Mouse (Mus musculus) urinary bladder, postnatal 4 days (tissue): ENCODE measurements around the gene Ift140.
A peak's percentile ranks its signal among the peaks of the same experiment; 100 is the strongest.

Experiments
- DNase-seq, 2 experiments: peaks; one replicate each; pipeline ENCODE4 v3.0.0; 2021 to 2022; ENCODE audit warnings: low spot score in 2 of 2

Gene Ift140

GRCm38 (mm10) chr17:25076906-25077305 is 61.0 kb downstream of the Ift140 start:
- DNase-seq, result no peak

DNA sequence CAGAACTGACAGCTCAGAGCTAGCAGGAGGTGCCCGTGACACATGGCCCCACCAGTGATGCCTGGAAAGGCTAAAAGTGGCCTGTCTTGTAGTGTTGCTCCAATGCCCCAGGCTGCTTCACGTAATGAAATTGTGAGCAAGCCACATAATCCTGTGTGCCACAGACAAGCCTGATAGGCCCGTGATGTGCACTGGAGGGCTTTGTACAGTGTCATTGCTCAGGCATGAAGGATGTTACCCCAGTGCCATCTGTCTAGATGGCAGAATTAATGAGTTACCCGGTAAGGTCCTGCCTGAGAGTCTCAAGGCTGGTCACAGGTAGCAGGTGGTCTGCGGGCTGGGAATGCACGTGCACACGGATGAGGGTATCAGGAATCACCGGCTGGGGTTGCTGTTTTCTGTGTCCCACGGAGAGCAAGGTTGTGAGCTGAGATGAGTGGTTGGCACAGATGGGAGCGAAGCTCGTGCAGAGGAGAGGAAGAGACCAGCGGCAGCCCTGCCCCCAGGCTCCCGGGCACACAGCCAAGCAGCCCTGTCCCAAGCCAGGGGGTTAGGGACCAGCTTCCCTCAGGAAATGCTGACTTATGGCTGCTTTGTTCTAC is 62.0 kb downstream of the Ift140 start:
- peak; percentile 58 to 74 for DNase-seq

GRCm38 (mm10) chr17:25080210-25080609 is 64.3 kb downstream of the Ift140 start:
- DNase-seq, result no peak

GRCm38 (mm10) chr17:25080960-25081381 is 65.1 kb downstream of the Ift140 start:
- DNase-seq, result peak in 1 of 2 experiments; percentile 47

DNA sequence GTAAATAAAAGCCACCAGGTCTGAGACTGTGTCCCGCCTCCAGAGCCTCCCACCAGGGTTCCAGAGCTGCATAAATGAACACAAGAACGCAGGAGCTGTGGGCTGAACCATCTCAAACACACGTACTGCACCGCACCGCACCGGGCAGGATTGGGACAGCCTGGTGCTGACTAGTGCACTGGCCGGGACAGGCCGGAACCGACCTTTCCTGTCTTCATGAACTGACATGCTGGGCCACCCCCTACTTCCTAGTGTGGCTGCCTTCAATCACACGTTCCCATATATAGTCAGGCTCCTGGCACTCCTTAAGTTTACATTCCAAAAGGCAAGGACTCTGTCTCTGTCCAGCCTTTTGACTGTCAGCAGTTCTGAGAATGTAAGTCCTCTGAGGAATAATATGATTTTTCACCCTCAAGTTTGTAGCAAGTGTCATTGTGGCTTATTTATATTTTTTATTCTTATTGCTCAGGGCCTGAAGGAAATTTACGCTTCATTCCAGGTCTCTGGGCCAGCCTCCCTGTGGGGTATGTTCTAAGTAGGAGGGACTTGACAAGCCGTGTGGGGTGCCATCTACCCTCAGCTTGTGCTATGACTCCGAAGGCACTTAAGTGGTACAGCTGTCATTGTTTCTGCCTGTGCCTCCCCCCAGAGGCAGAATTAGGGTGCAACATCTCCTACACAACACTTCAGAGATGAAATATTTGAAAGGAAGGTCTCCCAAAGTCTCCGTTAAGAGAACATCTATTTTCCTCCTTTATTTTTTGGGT is 66.4 kb downstream of the Ift140 start:
- DNase-seq, result no peak

DNA sequence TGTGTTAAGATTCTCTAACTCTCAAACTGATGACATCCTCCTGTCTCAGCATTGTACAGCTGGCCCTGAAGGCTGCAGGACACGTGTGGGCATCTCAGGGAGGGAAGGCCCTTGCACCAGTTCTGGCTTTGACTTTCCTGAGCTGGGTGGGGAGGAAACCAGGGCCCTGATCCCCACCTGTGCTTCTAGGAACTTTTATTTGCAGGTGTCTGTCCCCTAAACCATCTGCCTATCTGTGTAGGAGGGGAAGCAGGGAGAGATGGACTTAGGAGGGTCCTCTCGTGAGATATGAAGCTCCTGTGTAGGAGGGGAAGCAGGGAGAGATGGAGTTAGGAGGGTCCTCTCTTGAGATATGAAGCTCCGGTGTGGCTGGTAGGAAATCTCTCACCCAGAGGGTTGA is 67.0 kb downstream of the Ift140 start:
- DNase-seq, result no peak

GRCm38 (mm10) chr17:25083444-25083931 is 67.6 kb downstream of the Ift140 start, which contains the start of gene Tmem204:
Gene Tmem204 (minus strand): TSS chr17:25083591.
- DNase-seq, result peak; percentile 76 to 80

DNA sequence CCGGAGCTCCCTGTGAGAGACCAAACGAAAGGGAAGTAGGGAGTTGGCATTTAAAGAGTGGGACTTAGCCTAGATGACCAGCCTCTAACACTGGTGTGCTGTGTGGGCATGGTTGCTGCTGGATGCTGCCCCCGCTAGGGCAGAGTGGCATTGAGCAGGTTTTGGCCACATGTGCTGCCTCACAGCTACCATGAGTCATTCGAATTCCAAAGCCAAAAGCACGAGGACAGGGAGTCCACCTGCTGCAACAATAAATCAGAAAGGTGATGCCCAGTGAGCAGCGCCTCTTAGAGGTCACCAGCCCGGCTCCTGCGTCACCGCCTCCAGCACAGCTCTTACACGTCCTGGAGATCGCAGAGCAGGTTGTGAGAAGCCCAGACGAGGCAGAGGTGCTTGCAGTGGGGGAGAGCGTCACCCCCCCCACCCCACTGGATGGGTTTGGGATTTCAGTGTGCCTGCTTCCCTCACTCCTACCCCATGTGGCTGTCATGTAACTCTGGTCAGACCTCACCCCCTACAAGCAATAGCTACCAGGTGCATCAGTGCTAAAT is 69.0 kb downstream of the Ift140 start:
- DNase-seq, result no peak

DNA sequence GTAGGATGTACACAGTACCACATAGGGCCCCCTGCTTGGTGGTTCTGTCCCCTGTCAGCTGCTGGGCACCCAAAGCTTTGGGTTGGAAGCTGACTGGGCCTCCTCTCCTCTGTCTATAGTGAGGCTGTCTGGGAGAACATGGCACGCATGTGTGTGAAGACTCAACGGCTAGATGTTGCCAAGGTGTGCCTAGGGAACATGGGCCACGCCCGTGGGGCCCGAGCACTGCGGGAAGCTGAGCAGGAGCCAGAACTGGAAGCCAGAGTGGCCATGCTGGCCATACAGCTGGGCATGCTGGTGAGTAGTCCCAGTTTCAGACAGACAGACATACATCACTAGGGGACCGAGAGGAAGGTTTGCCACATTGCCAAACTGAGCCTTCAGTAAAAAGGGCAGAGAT is 70.8 kb downstream of the Ift140 start:
- DNase-seq, result no peak

DNA sequence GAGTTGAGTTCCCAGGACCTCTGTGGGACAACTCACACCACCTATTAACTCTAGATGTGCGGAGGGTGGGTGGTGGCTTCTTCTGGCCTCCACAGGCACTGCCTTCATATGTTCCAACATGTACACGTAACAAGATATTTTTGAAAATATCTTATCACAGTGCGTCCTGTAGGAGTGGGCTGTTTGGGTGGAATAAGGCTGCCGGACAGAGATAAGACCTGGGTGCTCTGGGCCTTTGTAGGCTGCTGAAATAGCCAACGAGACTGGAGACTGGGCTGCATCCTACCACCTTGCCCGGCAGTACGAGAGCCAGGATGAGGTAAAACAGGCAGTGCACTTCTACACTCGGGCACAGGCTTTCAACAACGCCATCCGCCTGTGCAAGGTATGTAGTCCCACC is 73.3 kb downstream of the Ift140 start:
- no peak for DNase-seq

GRCm38 (mm10) chr17:25090450-25090849 is 74.6 kb downstream of the Ift140 start:
- no peak for DNase-seq

GRCm38 (mm10) chr17:25096221-25096620 is 80.3 kb downstream of the Ift140 start:
- no peak for DNase-seq

DNA sequence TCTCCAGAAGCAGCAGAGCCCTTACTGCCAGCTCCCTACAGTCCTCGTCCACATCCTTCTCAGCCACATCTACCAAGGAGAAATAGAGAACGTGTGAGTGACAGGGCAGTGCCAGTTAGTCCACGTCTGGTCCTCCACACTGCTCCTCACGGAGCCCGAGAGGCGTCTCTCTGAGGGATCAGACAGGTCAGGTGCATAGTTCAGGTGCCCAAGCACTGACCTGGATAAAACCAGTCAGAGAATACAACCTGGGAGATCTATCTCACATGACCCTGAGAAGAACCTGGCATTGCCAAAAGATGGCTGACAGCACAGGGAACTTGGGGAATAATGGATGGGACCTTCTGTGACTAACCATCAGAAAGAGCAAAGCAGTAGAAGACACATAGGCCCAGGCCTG is 84.2 kb downstream of the Ift140 start:
- DNase-seq, result no peak

DNA sequence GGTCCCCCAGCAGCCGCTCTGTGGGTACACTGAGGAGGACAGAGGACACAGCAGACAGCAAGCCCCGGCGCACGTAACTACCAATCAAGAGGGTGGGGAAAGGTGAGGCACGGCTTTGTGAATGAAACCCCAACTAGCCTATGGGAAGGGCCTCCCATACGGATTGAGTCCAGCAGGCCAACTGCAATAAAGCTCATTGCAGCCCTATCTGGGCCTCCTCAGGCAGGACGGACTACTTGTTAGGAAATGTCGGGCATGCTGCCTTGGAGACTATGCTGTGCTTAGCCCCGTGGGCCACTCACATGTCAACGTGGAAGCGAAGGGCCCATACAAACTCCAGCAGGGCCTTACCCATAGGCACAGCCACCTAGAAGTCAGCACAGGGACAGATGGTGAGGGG is 85.5 kb downstream of the Ift140 start:
- DNase-seq, result no peak

- DNase-seq, result no peak
These were observed 91.9 kb downstream of the Ift140 start for GRCm38 (mm10) chr17:25107786-25108185.

DNA sequence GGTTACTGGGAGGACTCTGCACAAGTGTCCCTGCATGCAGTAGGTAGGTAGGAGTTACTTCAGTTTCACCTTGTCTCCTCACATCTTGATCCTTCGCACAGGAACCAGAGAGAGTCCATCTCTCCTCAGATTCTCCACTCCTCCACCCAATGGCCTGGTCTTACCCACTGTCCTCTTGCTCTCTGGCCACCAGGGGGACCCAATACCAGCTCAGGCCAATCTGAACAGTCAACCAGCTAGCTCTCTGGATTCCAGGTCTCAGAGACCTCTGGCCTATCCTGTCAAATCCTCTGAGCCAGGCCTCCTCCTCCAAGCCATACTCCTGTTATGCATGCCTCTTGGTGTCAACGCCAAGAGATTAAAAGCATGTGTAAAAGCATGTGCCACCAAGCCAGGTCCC is 93.7 kb downstream of the Ift140 start:
- no peak for DNase-seq

GRCm38 (mm10) chr17:25110590-25110989 is 94.7 kb downstream of the Ift140 start:
- no peak for DNase-seq

- no peak for DNase-seq
These were observed 95.3 kb downstream of the Ift140 start for GRCm38 (mm10) chr17:25111220-25111619.

DNA sequence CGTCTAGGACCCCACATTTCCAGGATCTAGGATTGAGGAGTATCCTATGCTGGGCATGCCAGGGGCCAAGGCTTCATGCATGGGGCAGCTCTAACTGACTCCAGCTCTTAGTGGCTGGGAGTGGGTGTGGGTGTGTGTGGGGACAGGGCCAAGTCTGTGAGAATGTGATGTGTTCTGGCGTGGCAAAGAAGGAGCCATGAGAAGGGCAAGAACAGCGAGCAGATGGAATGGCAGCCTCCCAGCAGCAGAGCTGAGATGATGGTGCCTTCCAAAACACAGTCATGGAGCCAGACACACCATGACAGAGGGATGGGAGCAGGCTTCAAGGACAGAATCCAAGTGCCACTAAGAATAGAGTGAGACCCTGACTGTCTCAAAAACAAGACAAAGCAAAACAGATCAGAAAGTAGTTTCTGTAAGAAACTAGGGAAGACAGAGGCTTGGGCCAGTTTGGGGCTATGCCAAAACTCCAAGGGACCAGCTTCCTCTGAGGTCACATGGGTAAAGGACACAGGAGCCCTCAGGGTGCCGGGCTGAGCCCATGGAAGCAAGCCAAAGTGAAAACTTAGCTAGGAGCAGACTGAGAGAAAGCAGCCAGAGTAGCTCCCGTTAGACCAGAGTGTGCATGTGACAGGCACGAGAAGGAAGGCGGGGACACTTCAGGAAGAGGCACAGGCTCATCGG is 96.0 kb downstream of the Ift140 start:
- no peak for DNase-seq

DNA sequence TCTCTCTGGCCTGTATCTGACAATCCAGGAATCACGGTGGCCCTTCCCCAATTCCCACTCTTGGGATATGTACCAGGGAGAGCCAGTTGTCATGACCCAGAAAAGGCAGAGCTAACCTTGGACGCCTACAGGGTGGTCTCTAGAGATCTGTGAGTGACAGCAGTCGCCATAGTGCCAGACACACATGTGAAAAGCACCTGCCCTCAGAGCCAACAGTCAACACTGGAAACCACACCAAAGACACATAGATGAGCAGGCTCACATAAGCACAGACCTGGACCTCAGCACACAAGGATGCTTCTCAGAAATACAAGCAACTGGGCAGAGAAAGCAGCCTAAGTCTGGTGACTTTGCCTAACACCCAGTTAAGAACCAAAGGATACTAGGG is 96.5 kb downstream of the Ift140 start:
- DNase-seq, result no peak

DNA sequence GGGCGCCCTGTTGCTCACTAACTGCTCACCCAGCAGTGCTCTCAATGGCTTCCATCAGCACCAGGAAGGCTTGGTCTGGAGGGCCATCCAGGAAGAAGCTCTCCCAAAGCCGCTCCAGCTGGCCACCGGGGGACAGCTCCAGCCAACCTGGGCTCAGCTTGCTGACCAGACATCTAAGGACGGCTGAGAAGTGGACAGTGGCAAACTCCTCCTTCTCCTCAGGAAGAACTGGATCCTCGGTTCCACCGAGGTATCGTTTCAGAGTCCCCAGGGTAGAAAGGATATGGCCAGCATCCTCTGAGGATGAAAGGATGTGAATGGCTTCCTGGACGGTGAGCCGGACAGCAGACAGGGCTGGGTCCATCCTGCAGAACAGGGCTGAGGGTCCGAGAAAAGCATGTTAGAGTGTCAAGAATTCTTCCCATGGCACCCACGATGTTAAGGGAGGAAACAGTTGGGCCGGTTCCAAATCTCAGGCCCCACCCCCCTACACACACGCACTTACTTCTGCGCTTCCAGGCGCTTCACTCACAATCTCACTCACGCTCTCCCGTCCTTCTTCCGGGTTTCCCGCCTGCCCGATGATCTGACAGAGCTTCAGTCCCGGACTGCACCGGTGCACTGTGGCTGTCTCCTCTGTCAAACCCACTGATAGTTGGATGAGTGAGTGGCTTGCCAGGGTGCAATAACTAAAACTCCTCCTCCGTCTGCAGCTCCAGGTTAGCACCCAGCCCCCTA is 99.2 kb downstream of the Ift140 start:
- DNase-seq, result no peak
